Mouse (Mus musculus) forebrain, embryonic 14.5 days (tissue): ENCODE results near the gene Ntm. TPM values are rescaled to one million over a fixed set of nuclear protein-coding genes. Genes with fewer than 3 reads are reported as not detected.

Source experiments
- ATAC-seq: fragments of 200-750 bp; cut with Nextera tagmentation; 2 replicates; pipeline ENCODE4 v1.8.0; 2017; ENCODE audit warnings: mild to moderate bottlenecking, moderate library complexity
- DNase-seq: peaks from one replicate; pipeline ENCODE4 v3.0.0-alpha.2; 2015; ENCODE audit warnings: low spot score
- H3K27ac ChIP-seq: fragments of 300-500 bp; sonication (generic); 2 replicates; pipeline ENCODE4 v1.5.1; 2014; ENCODE audit warnings: low read depth, mild to moderate bottlenecking, control low read depth, low read length, moderate library complexity
- H3K27me3 ChIP-seq: fragments of 300-500 bp; sonication (generic); replicated peaks from 2 replicates; pipeline ENCODE4 v1.6.1; 2014; ENCODE audit warnings: low read length, control low read depth, mixed read lengths; ENCODE audit not compliant: control insufficient read depth, insufficient read depth
- H3K36me3 ChIP-seq: fragments of 300-500 bp; sonication (generic); 2 replicates; pipeline ENCODE4 v1.6.1; 2014; ENCODE audit warnings: low read length, control low read depth; ENCODE audit not compliant: control insufficient read depth, insufficient read depth
- H3K4me1 ChIP-seq: fragments of 300-500 bp; sonication (generic); 2 replicates; pipeline ENCODE4 v1.6.1; 2014; ENCODE audit warnings: antibody characterized with exemption, low read length, control low read depth; ENCODE audit not compliant: control insufficient read depth, insufficient read depth
- H3K4me2 ChIP-seq: fragments of 300-500 bp; sonication (generic); 2 replicates; pipeline ENCODE4 v1.6.1; 2014; ENCODE audit warnings: mild to moderate bottlenecking, control low read depth, low read length
- H3K4me3 ChIP-seq: fragments of 300-500 bp; sonication (generic); 2 replicates; pipeline ENCODE4 v1.5.1; 2014; ENCODE audit warnings: low read depth, low read length, control low read depth
- H3K9ac ChIP-seq: fragments of 300-500 bp; sonication (generic); 2 replicates; pipeline ENCODE4 v1.6.1; 2014; ENCODE audit warnings: mild to moderate bottlenecking, low read length, control low read depth, moderate library complexity
- H3K9me3 ChIP-seq: fragments of 300-500 bp; sonication (generic); replicated peaks from 2 replicates; pipeline ENCODE4 v1.6.1; 2016; ENCODE audit warnings: low read length, control low read depth, mixed read lengths; ENCODE audit not compliant: control insufficient read depth
- WGBS: fragments of 180-500 bp; shearing (Covaris S2); extraction: QIAGEN DNeasy Blood & Tissue Kit; methylation state at CpG from one replicate; pipeline ENCODE4 v1.1.7; 2014; 5-methylcytosine and 5-hydroxymethylcytosine counted together
- polyA plus RNA-seq: library from polyadenylated mRNA; unstranded; fragments of >200 nt; fragmentation: Nextera tagmentation; extraction: Ambion mirVana; gene quantifications from 2 replicates; pipeline ENCODE4 v1.2.1, GENCODE M21; 2014

Ntm gene
- polyA plus RNA-seq, 1 experiment from 2014 or later = 72.9 TPM

GRCm38 (mm10) chr9:29390796-29391517 is 572.0 kb downstream of the Ntm start:
- 47% methylated on average over 11 of the region's 11 CpGs for WGBS
- H3K9me3 ChIP-seq = no peaks in the 10 kb centered on the region
- H3K9ac ChIP-seq = no peak overlapping the region
- no peaks in the 10 kb centered on the region for H3K36me3 ChIP-seq
- peak; percentile 89 for DNase-seq
- H3K4me1 ChIP-seq = no peaks in the 10 kb centered on the region
- ATAC-seq = peak; percentile 85
- no peak overlapping the region for H3K27ac ChIP-seq
- no peak overlapping the region for H3K4me3 ChIP-seq
- H3K27me3 ChIP-seq = no peaks in the 10 kb centered on the region
- no peak overlapping the region for H3K4me2 ChIP-seq

DNA sequence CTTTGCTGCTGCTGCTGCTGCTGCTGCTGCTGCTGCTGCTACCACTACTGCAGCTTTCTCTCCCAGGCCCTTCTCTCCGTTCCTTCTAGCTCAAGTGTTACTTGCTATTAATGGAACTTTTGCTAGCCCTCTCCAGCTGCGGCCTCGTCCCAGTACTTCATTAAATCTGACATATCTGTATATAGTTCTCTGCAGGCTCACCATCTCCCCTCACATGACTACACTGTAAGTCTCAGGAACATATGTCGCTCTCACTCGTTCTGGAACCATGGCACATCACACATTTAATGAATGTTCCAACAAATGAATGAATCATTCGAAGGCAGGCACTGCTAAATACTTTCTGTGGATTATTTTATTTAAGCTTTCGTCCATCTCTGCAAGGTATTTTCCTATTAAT is 573.7 kb downstream of the Ntm start:
- Histone ChIP-seq H3K36me3 (no peaks in the 10 kb centered on the region), H3K4me2 (no peak overlapping the region), H3K4me3 (no peak overlapping the region), H3K27me3 (no peaks in the 10 kb centered on the region; the same call in 1 of the 2 replicates), H3K4me1 (no peaks in the 10 kb centered on the region), H3K9ac (no peak overlapping the region), H3K27ac (no peak overlapping the region), H3K9me3 (no peaks in the 10 kb centered on the region)
- no peak for ATAC-seq
- WGBS = 65% methylated on average over 7 of the region's 7 CpGs
- peak; percentile 44 for DNase-seq

DNA sequence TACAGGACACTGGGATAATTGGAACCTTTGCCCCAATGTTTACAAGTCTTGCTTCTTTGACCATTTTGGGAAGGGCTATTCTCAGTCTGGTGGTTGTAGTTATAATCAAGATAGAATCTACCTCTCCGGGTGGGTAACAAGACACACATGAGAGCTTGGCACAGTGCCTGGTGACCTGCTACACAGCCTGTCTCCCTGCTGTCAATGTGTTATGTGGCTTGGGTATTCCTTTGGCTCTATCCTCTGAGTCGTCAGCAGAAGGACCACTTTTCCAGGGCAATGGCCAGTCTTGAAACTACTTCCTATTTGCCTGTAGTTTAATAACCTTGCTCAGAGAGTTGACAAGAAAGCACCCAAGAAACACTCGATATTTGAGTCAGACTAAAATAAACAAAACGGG is 575.8 kb downstream of the Ntm start:
- whole genome bisulfite sequencing = 65% methylated on average over 4 of the region's 4 CpGs
- peak; percentile 28 for DNase-seq
- H3K4me3 ChIP-seq = no peak overlapping the region

DNA sequence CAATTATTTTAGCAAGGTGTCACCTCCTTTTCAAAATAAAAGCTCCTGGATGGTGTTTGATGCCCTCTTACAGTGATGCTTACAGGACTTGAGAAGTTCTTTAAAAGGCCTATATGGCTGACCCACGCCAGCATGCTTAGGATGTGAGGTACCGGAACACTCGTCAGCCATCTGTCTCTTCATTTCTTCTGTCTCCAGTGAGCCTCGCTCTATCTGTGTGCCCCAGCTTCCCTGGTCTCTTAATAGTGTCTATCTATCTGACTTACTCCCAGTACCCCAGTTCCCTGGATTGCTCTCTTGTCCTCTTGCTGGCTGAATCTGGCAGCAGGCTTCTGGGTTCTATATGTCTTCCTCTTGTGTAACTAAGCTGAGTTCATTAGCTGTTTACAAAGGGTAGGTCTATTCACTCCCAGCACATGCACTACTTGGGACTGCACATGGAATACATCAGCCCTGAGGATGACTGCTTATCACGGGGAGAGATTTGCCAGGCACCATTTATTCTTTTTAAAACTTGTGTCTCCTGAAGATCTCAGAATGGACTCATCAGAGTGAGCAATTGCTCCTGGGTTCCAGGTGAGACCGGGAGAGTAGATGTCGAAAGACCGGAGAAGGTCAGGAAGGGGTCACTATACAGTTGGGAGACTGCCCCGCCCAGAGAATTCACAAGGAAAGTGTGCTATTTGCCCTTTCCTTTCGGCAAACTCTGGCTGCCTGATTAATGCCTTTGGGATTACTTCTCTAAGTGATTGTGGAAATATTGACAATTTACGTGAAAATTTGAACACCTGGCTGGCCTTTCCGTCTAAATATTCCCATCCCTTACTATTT is 585.6 kb downstream of the Ntm start:
- 90% methylated on average over 12 of the region's 12 CpGs for WGBS
- H3K4me1 ChIP-seq = peaks cover 8% of the 10 kb centered on the region; the same call in 1 of the 2 replicates

More for the DNA sequence above, 575.8 kb downstream of the Ntm start:
- H3K9me3 ChIP-seq = no peaks in the 10 kb centered on the region
- no peaks in the 10 kb centered on the region; the same call in 1 of the 2 replicates for H3K27me3 ChIP-seq
- no peak overlapping the region for H3K27ac ChIP-seq
- no peak for ATAC-seq
- H3K9ac ChIP-seq = no peak overlapping the region
- no peaks in the 10 kb centered on the region for H3K36me3 ChIP-seq
- no peak overlapping the region for H3K4me2 ChIP-seq
- H3K4me1 ChIP-seq = no peaks in the 10 kb centered on the region

DNA sequence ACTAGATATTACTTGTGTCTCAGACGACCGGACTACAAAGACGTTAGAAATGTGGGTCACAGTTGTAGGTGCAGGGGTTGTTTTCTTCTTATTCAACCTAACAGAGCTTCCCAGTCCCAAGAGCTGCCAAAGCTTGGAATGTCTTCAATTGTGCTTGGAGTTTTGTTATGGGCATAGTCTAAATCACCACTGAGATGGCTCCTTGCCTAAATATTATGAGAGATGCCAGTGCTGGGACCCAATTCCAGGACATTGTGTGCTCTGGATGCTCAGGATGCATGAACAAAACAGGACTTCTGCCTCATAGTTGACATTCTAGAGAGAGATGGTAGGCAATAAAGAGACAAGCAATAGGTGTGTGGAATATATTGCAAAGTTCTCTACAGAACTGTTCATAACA is 591.6 kb downstream of the Ntm start:
- Histone ChIP-seq H3K36me3 (no peaks in the 10 kb centered on the region), H3K4me1 (no peaks in the 10 kb centered on the region), H3K4me3 (no peak overlapping the region), H3K9ac (no peak overlapping the region), H3K27me3 (no peaks in the 10 kb centered on the region), H3K27ac (no peak overlapping the region), H3K4me2 (no peak overlapping the region), H3K9me3 (no peaks in the 10 kb centered on the region)
- WGBS = 92% methylated on average over 3 of the region's 3 CpGs
- DNase-seq (no peak), ATAC-seq (no peak)

More for the DNA sequence above, 585.6 kb downstream of the Ntm start:
- Histone ChIP-seq H3K9ac (no peak overlapping the region), H3K27me3 (no peaks in the 10 kb centered on the region), H3K27ac (no peak overlapping the region), H3K4me2 (no peak overlapping the region), H3K36me3 (no peaks in the 10 kb centered on the region), H3K4me3 (no peak overlapping the region), H3K9me3 (no peaks in the 10 kb centered on the region)
- ATAC-seq (no peak), DNase-seq (no peak)

DNA sequence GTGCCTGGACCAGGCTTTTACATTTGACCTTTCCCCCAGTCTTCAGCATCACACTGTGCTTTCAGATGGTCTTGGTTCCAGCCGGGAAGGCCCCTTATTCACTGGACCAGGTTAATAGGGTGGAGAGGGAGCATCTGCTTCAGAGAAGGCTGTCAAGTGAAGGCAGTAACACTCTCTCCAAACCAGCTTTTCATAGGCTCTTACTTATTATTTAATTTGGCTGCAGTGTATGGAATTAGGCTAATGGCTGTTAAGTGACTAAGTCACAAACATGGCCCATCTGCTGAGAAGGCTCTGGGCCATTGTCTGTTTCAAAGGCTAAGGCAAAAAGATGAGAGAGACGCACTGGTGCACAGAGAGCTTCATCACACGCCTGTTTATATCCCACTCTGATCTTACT is 593.3 kb downstream of the Ntm start:
- H3K9me3 ChIP-seq = no peaks in the 10 kb centered on the region
- no peaks in the 10 kb centered on the region for H3K4me1 ChIP-seq
- DNase-seq (peak; percentile 9), ATAC-seq (no peak)
- H3K4me2 ChIP-seq = no peak overlapping the region
- H3K9ac ChIP-seq = no peak overlapping the region
- 79% methylated on average over 3 of the region's 3 CpGs for WGBS
- no peak overlapping the region for H3K4me3 ChIP-seq
- H3K27ac ChIP-seq = no peak overlapping the region
- no peaks in the 10 kb centered on the region for H3K36me3 ChIP-seq
- H3K27me3 ChIP-seq = no peaks in the 10 kb centered on the region

DNA sequence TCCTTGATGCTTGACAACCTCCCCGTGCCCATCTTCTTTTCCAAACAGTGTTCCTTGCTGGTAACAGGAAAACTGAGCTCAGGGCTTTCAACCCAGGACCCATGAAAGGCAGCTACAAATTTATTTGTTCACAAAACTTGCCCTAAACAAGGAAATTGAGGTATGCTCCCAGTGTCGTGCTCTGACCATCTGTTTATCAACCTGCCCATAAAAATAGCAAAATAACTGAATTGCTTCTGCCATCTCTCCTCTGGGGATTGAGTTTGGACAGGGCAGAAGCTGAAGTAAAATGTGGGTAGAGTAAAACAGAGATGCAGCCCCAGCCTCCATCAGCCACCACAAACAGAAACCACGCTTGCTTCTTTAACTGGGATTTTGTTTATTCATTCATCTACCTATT is 594.6 kb downstream of the Ntm start:
- Histone ChIP-seq H3K9ac (no peak overlapping the region), H3K9me3 (no peaks in the 10 kb centered on the region), H3K4me3 (no peak overlapping the region), H3K36me3 (no peaks in the 10 kb centered on the region), H3K27me3 (no peaks in the 10 kb centered on the region), H3K4me1 (no peaks in the 10 kb centered on the region), H3K27ac (no peak overlapping the region), H3K4me2 (no peak overlapping the region)
- 72% methylated on average over 3 of the region's 3 CpGs for WGBS
- DNase-seq = peak; percentile 12
- no peak for ATAC-seq

GRCm38 (mm10) chr9:29357796-29358195 is 605.1 kb downstream of the Ntm start:
- Histone ChIP-seq H3K9ac (no peak overlapping the region), H3K4me2 (no peak overlapping the region), H3K36me3 (no peaks in the 10 kb centered on the region), H3K27ac (no peak overlapping the region), H3K9me3 (no peaks in the 10 kb centered on the region), H3K27me3 (no peaks in the 10 kb centered on the region), H3K4me3 (no peak overlapping the region), H3K4me1 (no peaks in the 10 kb centered on the region)
- 78% methylated on average over 4 of the region's 4 CpGs for WGBS
- ATAC-seq (no peak), DNase-seq (no peak)

- Histone ChIP-seq H3K27ac (no peak overlapping the region), H3K27me3 (no peaks in the 10 kb centered on the region), H3K9me3 (no peaks in the 10 kb centered on the region), H3K36me3 (no peaks in the 10 kb centered on the region), H3K4me2 (no peak overlapping the region), H3K4me1 (no peaks in the 10 kb centered on the region), H3K4me3 (no peak overlapping the region), H3K9ac (no peak overlapping the region)
- WGBS = 92% methylated on average over 7 of the region's 7 CpGs
- DNase-seq (no peak), ATAC-seq (no peak)
These were observed 620.6 kb downstream of the Ntm start for GRCm38 (mm10) chr9:29342303-29342702.
